Mouse (Mus musculus) megakaryocyte, embryonic 14.5 days (primary cell): Measurements from ENCODE around the gene Igsf21. TPM values are rescaled to one million over a fixed set of nuclear protein-coding genes. Genes with fewer than 3 reads are reported as not detected.

ENCODE experiments used
- H3K27me3 ChIP-seq: replicated peaks from 2 replicates; pipeline ENCODE3; 2012; ENCODE audit warnings: inconsistent platforms
- H3K36me3 ChIP-seq: replicated peaks from 2 replicates; pipeline ENCODE3; 2012; ENCODE audit warnings: low read length, inconsistent platforms, mixed read lengths
- H3K4me1 ChIP-seq: 2 replicates; pipeline ENCODE4 v1.6.1; 2012; ENCODE audit warnings: inconsistent platforms
- H3K4me3 ChIP-seq: replicated peaks from 2 replicates; pipeline ENCODE3; 2012; ENCODE audit warnings: moderate library complexity, mild to moderate bottlenecking, inconsistent platforms
- H3K9me3 ChIP-seq: 2 replicates; pipeline ENCODE4 v1.6.1; 2012; ENCODE audit warnings: inconsistent platforms
- FLI1 ChIP-seq: IDR thresholded peaks from 2 replicates; pipeline ENCODE4 v1.6.1; 2012; ENCODE audit warnings: low read length, inconsistent platforms, mixed read lengths
- GATA1 ChIP-seq: IDR thresholded peaks from 3 replicates; pipeline ENCODE4 v1.6.1; 2012; ENCODE audit warnings: mixed read lengths, low read length, inconsistent platforms, borderline replicate concordance
- polyA plus RNA-seq: library from polyadenylated mRNA; stranded (reverse); fragments of >175 nt; gene quantifications from 2 replicates; pipeline ENCODE4 v1.2.3, GENCODE M21; 2012; ENCODE audit warnings: low replicate concordance; ENCODE audit not compliant: insufficient read depth

Igsf21 gene
- polyA plus RNA-seq, 1 experiment = not detected

DNA sequence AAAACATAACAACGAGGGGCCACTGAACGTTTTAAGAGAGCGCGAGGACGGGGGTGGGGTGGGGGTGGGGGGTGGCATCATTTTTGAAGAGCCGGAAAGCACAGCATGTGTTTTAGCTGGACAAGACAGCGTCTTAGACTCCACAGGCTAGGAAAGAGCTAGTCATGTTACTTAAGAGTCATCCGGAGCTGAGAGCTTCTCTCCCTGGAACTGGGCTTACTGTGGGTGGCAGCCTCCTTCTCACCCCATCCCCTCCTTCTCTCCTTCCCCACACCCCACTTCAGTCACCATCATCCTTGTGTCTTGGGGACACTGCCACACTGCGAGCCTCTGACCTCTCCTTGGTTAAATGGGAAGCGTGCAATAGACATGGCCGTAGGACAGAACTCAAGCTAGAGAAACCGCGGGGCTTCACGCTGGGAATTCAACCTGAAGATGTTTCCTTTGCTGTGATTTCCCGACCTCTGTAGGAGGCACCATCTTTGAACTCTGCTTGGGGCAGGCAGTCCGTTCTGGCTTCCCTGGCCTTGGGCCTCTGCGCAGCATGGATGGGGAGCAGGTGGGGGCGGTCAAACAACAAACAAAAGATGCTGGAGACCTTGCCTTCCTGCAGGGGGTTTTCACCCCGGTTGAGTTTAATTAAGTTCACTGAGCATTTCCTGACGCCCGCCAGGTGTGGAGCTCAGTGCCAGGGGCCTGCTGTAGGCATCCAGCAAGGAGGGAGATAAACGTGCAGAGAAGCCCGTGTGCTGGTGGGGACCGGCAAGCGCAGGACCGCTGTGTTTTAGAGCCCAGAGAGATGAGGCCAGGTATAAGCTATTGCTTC is 207.8 kb downstream of the Igsf21 start:
- Histone ChIP-seq H3K36me3 (no peaks in the 10 kb centered on the region), H3K4me1 (no peaks in the 10 kb centered on the region), H3K9me3 (peaks cover 47% of the 10 kb centered on the region), H3K4me3 (no peak overlapping the region), H3K27me3 (peaks cover 31% of the 10 kb centered on the region)
- TF ChIP-seq FLI1 = no peak
- no peak for TF ChIP-seq GATA1

DNA sequence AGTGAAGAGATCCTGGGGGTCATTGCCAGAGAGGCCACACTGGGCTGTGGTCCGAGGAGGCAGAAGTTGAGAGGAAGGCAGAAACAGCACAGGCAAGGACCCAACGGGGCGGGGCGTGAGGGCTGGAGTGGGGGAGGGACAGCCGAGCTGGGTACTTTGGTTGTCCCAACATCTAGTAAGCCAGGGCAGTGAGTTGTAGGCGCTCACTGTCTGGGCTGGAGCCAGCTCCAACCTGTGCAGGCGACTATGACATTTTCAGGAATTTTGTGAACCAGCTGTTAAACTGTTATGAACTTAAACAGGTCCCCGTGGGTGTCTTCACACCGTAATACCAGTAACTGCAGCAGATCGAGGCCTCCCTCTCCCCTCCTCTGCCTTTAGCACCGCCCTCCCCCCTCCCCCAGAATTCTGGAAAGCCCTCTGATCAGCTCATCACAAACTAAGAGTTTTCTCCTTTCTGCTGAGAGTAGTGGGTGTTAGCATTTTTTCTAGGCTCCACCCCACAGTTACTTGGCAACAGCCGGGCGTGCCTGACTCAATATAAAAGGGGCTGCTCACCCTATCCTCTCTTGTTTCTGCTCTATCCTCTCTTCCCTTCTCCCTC is 208.7 kb downstream of the Igsf21 start:
- Histone ChIP-seq H3K36me3 (no peaks in the 10 kb centered on the region), H3K4me1 (no peaks in the 10 kb centered on the region), H3K9me3 (peaks cover 50% of the 10 kb centered on the region), H3K4me3 (no peak overlapping the region), H3K27me3 (peaks cover 31% of the 10 kb centered on the region)
- TF ChIP-seq GATA1 (no peak), FLI1 (no peak)

DNA sequence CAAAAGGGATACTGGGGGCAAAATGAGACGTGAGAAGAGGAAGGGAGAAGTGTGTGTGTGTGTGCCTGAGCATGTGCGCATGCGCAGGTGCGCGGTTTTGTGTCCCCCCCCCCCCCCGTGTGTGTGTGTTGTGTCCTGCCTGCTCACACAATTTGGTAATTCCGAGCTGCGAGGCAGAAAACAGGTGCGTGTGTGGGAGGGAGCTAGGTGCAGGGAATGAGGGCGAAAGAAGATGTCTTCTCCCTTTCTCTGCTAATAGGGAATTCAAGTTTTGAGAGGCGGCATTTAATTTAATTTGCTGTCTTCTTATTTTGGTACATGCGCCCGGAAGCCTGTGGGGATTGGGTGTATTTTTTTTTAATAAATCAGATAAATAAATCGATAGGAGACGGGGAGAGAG is 211.4 kb downstream of the Igsf21 start:
- H3K9me3 ChIP-seq = peaks cover 39% of the 10 kb centered on the region
- H3K4me3 ChIP-seq = no peak overlapping the region
- TF ChIP-seq FLI1 (no peak), GATA1 (no peak)
- no peaks in the 10 kb centered on the region for H3K4me1 ChIP-seq
- H3K36me3 ChIP-seq = no peaks in the 10 kb centered on the region
- peaks cover 29% of the 10 kb centered on the region for H3K27me3 ChIP-seq

DNA sequence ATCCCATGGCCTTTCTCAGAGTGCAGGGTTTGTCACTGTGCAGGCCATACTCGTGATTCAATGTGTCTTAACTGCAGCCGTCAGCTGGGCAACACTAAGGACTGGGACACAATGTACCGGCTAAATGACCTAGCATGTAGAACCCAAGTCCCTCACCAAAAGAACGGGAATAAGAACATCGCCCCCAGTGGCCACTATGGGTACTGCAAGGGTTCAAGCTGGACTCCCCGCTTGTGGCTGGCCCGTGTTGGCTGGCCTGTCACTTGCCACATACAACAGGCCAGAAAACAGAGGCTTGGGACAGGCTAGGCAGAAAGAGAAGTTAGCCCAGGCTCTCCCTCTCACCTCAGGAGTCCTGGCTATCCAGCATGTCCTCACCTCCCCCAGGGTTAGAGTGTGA is 213.2 kb downstream of the Igsf21 start:
- Histone ChIP-seq H3K4me3 (no peak overlapping the region), H3K9me3 (peaks cover 22% of the 10 kb centered on the region; the same call in 1 of the 2 replicates), H3K27me3 (peaks cover 14% of the 10 kb centered on the region), H3K4me1 (no peaks in the 10 kb centered on the region), H3K36me3 (no peaks in the 10 kb centered on the region)
- no peak for TF ChIP-seq FLI1
- TF ChIP-seq GATA1 = no peak

DNA sequence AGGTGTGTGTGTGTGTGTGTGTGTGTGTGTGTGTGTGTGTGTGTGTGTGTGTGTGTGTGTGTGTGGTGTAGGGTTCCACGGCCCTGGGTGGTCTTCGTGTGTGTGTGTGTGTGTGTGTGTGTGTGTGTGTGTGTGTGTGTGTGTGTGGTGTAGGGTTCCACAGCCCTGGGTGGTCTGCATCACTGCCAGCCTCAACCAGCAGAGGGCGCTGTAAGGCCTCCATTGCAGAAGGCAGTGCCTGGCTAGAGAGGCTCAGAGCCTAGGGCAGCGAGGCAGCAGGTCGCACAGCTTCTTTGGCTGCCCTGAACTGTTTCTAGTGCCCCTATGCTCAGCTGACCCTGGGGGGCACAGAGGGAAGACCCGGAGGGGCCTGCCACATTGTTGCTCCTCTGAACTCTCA is 216.2 kb downstream of the Igsf21 start:
- Histone ChIP-seq H3K9me3 (peaks cover 42% of the 10 kb centered on the region), H3K36me3 (no peaks in the 10 kb centered on the region), H3K27me3 (peaks cover 3% of the 10 kb centered on the region), H3K4me3 (no peak overlapping the region), H3K4me1 (no peaks in the 10 kb centered on the region)
- TF ChIP-seq FLI1 (no peak), GATA1 (no peak)

DNA sequence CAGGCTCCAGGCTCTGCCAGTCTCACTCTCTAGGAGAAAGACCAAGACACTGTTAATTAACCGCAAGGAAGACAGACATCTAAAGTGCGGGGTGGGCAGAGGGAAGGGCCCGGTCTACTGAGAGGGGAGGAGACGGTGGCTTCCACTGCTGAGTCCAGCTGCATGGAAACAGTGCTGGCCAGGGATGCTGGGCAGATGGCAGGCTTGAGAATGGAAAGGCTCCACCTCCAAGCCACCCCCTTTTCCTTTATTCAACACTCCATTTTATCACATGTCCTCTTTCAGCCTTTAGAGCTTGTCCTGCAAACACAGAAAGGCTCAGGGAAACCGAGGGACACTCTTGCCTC is 216.6 kb downstream of the Igsf21 start:
- TF ChIP-seq GATA1 (no peak), FLI1 (no peak)
- no peaks in the 10 kb centered on the region for H3K4me1 ChIP-seq
- peaks cover 44% of the 10 kb centered on the region for H3K9me3 ChIP-seq

DNA sequence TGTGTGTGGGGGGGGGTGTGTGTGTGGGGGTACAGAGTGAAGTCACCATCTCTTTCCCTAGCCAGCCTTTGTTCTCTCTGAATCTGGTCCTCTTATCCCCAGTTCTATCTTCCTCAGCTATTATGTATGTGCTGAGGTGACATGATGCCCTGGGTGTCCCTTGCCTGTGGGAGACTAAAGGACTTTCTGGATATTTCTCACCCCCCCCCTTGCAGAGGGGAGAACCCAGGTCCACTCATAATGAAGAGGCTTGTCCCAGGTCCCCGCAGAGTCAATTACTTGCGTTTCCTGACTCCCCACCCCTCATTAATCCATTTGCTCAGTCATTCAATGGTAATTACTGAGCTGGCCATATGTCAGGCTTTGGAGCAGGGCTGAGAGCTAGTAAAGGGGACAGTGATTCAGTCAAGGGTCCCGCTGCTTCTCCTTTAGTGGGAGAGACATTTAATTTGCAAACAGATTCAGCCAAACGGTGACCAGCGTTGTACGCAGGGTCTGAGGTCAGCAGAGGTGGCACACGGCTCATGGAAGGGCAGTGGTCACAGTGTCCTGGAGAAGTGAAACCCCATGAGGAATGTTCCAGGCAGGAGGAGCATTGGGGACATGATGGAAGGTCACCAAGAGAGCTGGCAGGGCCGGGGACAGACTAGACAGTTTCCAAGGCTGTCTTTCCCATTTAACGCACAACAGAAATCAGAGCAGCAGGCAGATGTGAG is 217.1 kb downstream of the Igsf21 start:
- TF ChIP-seq FLI1 (no peak), GATA1 (no peak)
- Histone ChIP-seq H3K9me3 (peaks cover 41% of the 10 kb centered on the region), H3K27me3 (peaks cover 3% of the 10 kb centered on the region), H3K36me3 (no peaks in the 10 kb centered on the region), H3K4me3 (no peak overlapping the region), H3K4me1 (no peaks in the 10 kb centered on the region)

More for the DNA sequence above, 216.6 kb downstream of the Igsf21 start:
- Histone ChIP-seq H3K4me3 (no peak overlapping the region), H3K27me3 (peaks cover 3% of the 10 kb centered on the region), H3K36me3 (no peaks in the 10 kb centered on the region)

DNA sequence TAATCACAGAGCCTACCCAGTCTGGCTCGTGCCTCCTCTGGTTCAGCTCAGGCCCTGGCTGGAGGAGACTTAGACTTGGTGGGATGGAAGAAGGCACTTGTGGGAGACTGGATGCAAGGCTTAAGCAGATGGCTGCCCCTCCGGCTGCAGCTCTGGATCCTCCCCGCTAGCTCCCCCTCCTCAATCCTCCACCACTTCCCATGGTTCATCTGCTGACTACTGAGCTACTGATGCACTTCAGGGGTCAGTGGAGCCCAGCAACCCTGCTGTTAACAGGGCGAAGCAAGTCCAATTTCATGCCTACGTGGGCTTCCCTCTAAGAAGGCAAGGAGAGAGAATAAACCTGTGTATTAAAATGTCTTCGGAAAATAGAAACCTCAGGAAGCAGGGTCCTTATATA is 222.8 kb downstream of the Igsf21 start:
- TF ChIP-seq GATA1 = no peak
- TF ChIP-seq FLI1 = no peak
- H3K4me3 ChIP-seq = no peak overlapping the region
- no peaks in the 10 kb centered on the region for H3K36me3 ChIP-seq
- H3K4me1 ChIP-seq = no peaks in the 10 kb centered on the region
- peaks cover 28% of the 10 kb centered on the region for H3K9me3 ChIP-seq
- no peaks in the 10 kb centered on the region for H3K27me3 ChIP-seq

DNA sequence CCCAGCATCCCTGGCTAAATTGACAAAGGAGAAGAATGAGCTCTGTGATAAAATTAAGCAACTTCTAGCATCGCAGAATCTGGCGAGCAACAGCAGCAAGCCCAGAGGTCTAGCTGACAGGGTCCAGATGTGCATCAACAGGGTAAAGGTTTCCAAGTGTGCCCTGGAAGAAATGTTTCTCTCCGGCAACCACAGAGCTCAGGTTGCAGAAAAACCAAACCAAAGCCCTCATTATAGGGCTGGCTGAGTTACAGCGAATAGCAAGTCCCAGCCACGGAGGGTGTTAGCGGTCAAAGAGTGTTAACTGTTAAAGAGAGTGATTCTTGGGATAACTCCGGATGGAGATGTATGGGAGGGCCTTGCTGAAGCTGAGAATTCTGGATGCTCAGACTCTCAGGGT is 230.7 kb downstream of the Igsf21 start:
- Histone ChIP-seq H3K27me3 (no peaks in the 10 kb centered on the region), H3K4me1 (no peaks in the 10 kb centered on the region), H3K9me3 (no peaks in the 10 kb centered on the region), H3K36me3 (no peaks in the 10 kb centered on the region), H3K4me3 (no peak overlapping the region)
- no peak for TF ChIP-seq GATA1
- no peak for TF ChIP-seq FLI1
